Mouse (Mus musculus) kidney, adult 2 months (tissue): Measurements from ENCODE around the gene Lingo2. TPM values are rescaled to one million over a fixed set of nuclear protein-coding genes. Genes with fewer than 3 reads are reported as not detected.

Experiments used
- DNase-seq: peaks from one replicate; pipeline ENCODE4 v3.0.0; 2021
- H3K27ac ChIP-seq: fragments of 200-500 bp; 2 replicates; pipeline ENCODE4 v1.5.1; 2012; ENCODE audit warnings: low read depth, low read length, control low read depth, inconsistent platforms; ENCODE audit not compliant: insufficient read depth
- H3K27me3 ChIP-seq: fragments of 200-500 bp; replicated peaks from 2 replicates; pipeline ENCODE4 v1.6.1; 2012; ENCODE audit warnings: mild to moderate bottlenecking, moderate library complexity, low read length, inconsistent platforms; ENCODE audit not compliant: control insufficient read depth, insufficient read depth
- H3K36me3 ChIP-seq: fragments of 200-500 bp; 2 replicates; pipeline ENCODE4 v1.6.1; 2012; ENCODE audit warnings: mild to moderate bottlenecking, moderate library complexity, low read length, inconsistent platforms; ENCODE audit not compliant: control insufficient read depth, insufficient read depth
- H3K4me1 ChIP-seq: fragments of 200-500 bp; 2 replicates; pipeline ENCODE4 v1.6.1; 2011; ENCODE audit warnings: low read length; ENCODE audit not compliant: control insufficient read depth, insufficient read depth
- H3K4me3 ChIP-seq: fragments of 200-500 bp; 2 replicates; pipeline ENCODE4 v1.5.1; 2011; ENCODE audit warnings: mild to moderate bottlenecking, low read depth, low read length, control low read depth; ENCODE audit not compliant: insufficient read depth
- CTCF ChIP-seq: fragments of 200-500 bp; conservative IDR thresholded peaks from 2 replicates; pipeline ENCODE4 v1.5.1; 2011; ENCODE audit warnings: low read depth, mild to moderate bottlenecking, control low read depth, low read length, moderate library complexity, mixed read lengths; ENCODE audit not compliant: insufficient read depth, insufficient read length
- POLR2A ChIP-seq: fragments of 200-500 bp; IDR thresholded peaks from one replicate; pipeline ENCODE4 v1.6.1; 2011; ENCODE audit warnings: low read depth, low read length, control low read depth
- WGBS: fragments of 180-500 bp; shearing (Covaris S2); methylation state at CpG from one replicate; pipeline ENCODE4 v1.1.7; 2018; 5-methylcytosine and 5-hydroxymethylcytosine counted together
- polyA plus RNA-seq: library from polyadenylated mRNA; depleted of rRNA; stranded (reverse); fragments of >200 nt; gene quantifications from 2 replicates; pipeline ENCODE4 v1.2.3, GENCODE M21; 2012

Lingo2 gene
- polyA plus RNA-seq, 1 experiment, result 0.09 TPM

DNA sequence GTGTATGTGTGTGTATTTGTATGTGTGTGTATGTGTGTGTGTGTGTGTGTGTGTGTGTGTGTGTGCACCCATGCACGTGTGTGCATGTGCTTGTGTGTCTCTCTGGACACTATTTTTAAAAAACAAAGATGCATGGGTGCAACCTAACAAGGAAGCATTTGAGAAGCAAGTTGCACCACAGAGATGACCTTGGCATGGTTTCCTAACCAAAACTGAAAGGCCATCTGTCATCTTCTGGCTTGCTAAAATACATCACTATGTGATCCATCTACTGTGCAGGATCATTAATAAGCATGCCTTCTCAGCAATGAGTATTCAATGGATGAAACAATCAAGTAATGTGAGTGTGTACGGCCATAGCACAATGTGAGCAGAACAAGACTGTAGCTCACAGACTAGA is 597.1 kb downstream of the Lingo2 start:
- H3K27me3 ChIP-seq, result no peaks in the 10 kb centered on the region
- WGBS, result 87% methylated on average over 2 of the region's 2 CpGs
- TF ChIP-seq POLR2A, result no peak
- no peak for TF ChIP-seq CTCF
- no peak overlapping the region for H3K27ac ChIP-seq
- H3K36me3 ChIP-seq, result no peaks in the 10 kb centered on the region
- no peak for DNase-seq
- no peaks in the 10 kb centered on the region for H3K4me1 ChIP-seq
- H3K4me3 ChIP-seq, result no peak overlapping the region

DNA sequence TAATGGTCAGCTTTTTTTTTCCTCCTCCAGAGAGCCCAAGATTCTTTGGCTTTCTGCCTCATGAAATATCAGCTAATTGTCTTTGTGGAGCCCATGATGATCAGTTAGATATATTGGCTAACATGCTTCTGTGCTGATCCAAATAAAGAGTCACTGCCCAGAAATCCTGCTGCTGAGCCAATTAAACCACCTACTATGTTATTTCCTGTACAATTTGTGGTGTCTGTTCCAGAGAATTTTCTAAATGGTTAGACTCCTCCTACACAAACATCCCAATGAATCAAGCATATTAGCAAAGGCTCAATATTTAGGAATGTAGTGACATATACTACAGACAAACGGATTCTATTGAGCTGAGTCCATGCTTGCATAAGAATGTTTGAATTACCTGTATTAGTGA is 619.8 kb downstream of the Lingo2 start:
- Histone ChIP-seq H3K4me3 (no peak overlapping the region), H3K27me3 (no peaks in the 10 kb centered on the region), H3K36me3 (no peaks in the 10 kb centered on the region), H3K27ac (no peak overlapping the region), H3K4me1 (no peaks in the 10 kb centered on the region)
- TF ChIP-seq CTCF, result no peak
- TF ChIP-seq POLR2A, result no peak
- WGBS, result 76% methylated on average over 1 of the region's 1 CpGs
- no peak for DNase-seq

DNA sequence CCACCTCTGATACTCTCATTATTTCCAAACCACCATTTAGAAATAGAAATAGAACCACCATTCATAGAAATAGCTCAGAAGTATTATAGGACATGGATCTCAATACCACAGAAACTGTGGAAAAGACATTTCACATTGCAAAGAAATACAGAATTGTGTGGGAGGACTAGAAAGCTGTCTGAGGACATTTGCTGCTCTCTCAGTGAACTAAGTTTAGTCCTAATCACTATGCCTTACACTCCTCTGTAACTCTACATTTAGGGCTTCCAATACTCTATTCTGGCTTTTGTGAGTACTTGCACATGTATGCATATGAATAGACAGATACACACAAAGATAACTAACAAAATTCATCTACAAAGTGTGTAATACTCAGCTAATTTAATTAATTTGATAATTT is 625.9 kb downstream of the Lingo2 start:
- H3K4me1 ChIP-seq, result no peaks in the 10 kb centered on the region
- H3K36me3 ChIP-seq, result no peaks in the 10 kb centered on the region
- no peak overlapping the region for H3K27ac ChIP-seq
- TF ChIP-seq POLR2A, result no peak
- no peak for TF ChIP-seq CTCF
- H3K4me3 ChIP-seq, result no peak overlapping the region
- no peaks in the 10 kb centered on the region for H3K27me3 ChIP-seq
- DNase-seq, result no peak

DNA sequence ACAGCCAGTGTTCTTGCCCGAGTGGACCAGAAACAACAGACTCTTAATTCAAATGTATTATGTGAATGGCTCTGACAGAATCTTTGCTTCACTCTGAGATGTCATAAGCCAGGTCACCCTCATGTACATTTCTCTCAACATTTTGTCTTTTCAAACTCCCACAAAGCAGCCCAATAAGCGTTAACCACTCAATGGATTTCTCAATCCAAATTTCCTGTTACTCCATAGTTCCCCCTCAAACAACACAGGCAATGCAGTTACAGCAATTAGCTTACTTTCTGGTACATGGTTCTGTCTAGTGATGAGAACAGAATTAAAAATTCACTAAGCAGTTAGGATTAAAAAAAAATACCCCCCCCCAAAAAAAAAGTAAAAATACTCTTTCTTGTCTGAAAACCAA is 638.5 kb downstream of the Lingo2 start:
- Histone ChIP-seq H3K4me1 (no peaks in the 10 kb centered on the region), H3K4me3 (no peak overlapping the region), H3K27me3 (no peaks in the 10 kb centered on the region), H3K27ac (no peak overlapping the region), H3K36me3 (no peaks in the 10 kb centered on the region)
- DNase-seq, result no peak
- WGBS, result 80% methylated on average over 2 of the region's 2 CpGs
- no peak for TF ChIP-seq POLR2A
- no peak for TF ChIP-seq CTCF

DNA sequence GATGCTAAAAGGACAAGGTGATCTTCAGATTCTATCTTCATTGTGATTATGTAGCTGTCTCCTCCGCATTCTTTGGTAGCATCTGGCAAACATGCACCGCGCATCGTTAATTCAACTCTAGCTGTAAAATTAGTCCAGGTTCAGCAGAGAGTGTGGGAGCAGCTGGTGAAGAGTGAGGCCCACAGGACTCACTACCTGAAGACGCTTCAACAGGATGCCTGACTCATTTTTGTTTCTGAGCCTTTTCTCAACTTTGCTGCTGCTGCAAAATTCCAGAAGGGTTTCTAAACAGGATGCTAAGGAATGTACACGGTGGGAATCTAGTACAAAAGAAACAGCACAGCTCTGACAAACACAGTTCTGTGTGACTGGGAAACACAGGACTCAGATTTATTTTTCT is 640.1 kb downstream of the Lingo2 start:
- Histone ChIP-seq H3K27me3 (no peaks in the 10 kb centered on the region), H3K4me3 (no peak overlapping the region), H3K27ac (no peak overlapping the region), H3K36me3 (no peaks in the 10 kb centered on the region), H3K4me1 (no peaks in the 10 kb centered on the region)
- 52% methylated on average over 6 of the region's 6 CpGs for WGBS
- no peak for TF ChIP-seq CTCF
- TF ChIP-seq POLR2A, result no peak
- DNase-seq, result no peak

DNA sequence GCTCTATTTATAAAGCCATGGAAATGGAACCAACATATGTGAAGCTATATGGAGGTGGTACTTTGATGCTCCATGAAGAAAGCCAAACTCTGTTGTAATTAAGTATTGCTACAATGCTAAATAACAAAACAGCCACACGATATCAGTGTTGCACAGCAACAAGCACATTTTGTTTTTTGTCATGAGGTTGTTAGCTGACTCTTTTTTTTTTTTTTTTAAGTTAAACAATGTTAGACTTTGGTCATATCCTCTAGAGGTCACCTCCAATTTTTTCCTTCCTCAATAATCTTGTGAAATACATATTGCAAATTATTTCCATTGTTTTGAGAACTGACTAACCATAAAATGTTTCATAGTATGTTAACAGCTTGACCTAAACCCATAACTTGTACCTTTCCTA is 646.3 kb downstream of the Lingo2 start:
- Histone ChIP-seq H3K27me3 (no peaks in the 10 kb centered on the region), H3K36me3 (no peaks in the 10 kb centered on the region), H3K4me1 (no peaks in the 10 kb centered on the region), H3K27ac (no peak overlapping the region), H3K4me3 (no peak overlapping the region)
- WGBS, result 85% methylated on average over 1 of the region's 1 CpGs
- TF ChIP-seq POLR2A (no peak), CTCF (no peak)
- DNase-seq, result no peak

DNA sequence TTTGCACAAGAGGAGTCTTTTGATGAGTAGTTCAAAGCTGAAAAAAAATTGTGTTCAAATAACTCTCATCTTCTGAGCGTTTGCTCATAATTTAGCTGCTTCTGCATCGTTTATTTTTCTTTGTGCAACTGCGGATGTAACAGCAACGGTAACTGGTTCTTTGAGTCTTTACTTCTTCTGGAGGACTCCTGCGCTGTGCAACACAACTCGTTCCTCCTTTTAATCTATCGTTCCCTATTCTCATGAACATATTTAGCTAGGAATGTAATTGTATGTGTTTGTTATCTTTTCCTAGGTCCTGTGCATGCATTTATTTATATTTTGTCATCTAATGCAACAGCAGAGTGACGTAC is 661.9 kb downstream of the Lingo2 start:
- no peak for TF ChIP-seq POLR2A
- no peak for TF ChIP-seq CTCF
- Histone ChIP-seq H3K36me3 (no peaks in the 10 kb centered on the region), H3K27ac (no peak overlapping the region; the same call in 1 of the 2 replicates), H3K27me3 (no peaks in the 10 kb centered on the region), H3K4me1 (no peaks in the 10 kb centered on the region), H3K4me3 (no peak overlapping the region)
- DNase-seq, result no peak
- WGBS, result 52% methylated on average over 8 of the region's 8 CpGs
